Mouse (Mus musculus) cortical plate, adult 2 months (tissue): ENCODE data around the gene Fcrlb.

ENCODE experiments used
- CTCF ChIP-seq: fragments of 200-500 bp; IDR thresholded peaks from 2 replicates; pipeline ENCODE4 v1.5.1; 2011; ENCODE audit warnings: mild to moderate bottlenecking, control low read depth, low read length; ENCODE audit not compliant: insufficient read depth; ENCODE audit errors: extremely low read depth
- POLR2A ChIP-seq: fragments of 200-500 bp; IDR thresholded peaks from 2 replicates; pipeline ENCODE4 v1.6.1; 2011; ENCODE audit warnings: mild to moderate bottlenecking, low read length, control low read depth; ENCODE audit not compliant: insufficient read depth; ENCODE audit errors: extremely low read depth

GRCm38 (mm10) chr1:170864754-170865153 lies 48.0 kb downstream of the Fcrlb start:
- TF ChIP-seq CTCF (no peak), POLR2A (no peak)
